ENCODE assay signal across 16 mouse cellular contexts in genomic region chr10:17272646-17273045, GRCm38 (mm10).
"Had no signal": no experiment of that assay in that cellular context is flagged by ENCODE, and none has a peak within 500 bp of the region (broad histone marks: within the 10 kb centered on the region; RNA-seq: fewer than 3 reads in every experiment).

No protein-coding gene starts in this region.

- H3K9me3 ChIP-seq: midbrain, embryonic 10.5 days; midbrain, embryonic 12.5 days; neural tube, embryonic 12.5 days; stomach, embryonic 15.5 days had no signal

- H3K36me3 ChIP-seq: midbrain, embryonic 10.5 days; midbrain, embryonic 12.5 days; neural tube, embryonic 12.5 days; stomach, embryonic 15.5 days had no signal

- H3K4me1 ChIP-seq: midbrain, embryonic 10.5 days; midbrain, embryonic 12.5 days; neural tube, embryonic 12.5 days; stomach, embryonic 15.5 days had no signal

- DNase-seq: lung, adult 18-20 months; lung, embryonic 14.5 days; lung, postnatal 10 days; lung, postnatal 4 days; midbrain, embryonic 14.5 days; right cerebral cortex, adult 18-20 months; right cerebral cortex, postnatal 25 days; right cerebral cortex, postnatal 4 days; thymus, adult 18-20 months; thymus, postnatal 14 days; thymus, postnatal 36 days had no signal

- H3K4me2 ChIP-seq: lung, embryonic 14.5 days; midbrain, embryonic 12.5 days; neural tube, embryonic 12.5 days; stomach, embryonic 15.5 days had no signal

- H3K27ac ChIP-seq: liver, embryonic 14.5 days; midbrain, embryonic 10.5 days; midbrain, embryonic 12.5 days; neural tube, embryonic 12.5 days; stomach, embryonic 15.5 days had no signal

- H3K9ac ChIP-seq: liver, embryonic 14.5 days; lung, embryonic 14.5 days; midbrain, embryonic 12.5 days; neural tube, embryonic 12.5 days; stomach, embryonic 15.5 days had no signal

- H3K4me3 ChIP-seq: midbrain, embryonic 10.5 days; midbrain, embryonic 12.5 days; neural tube, embryonic 12.5 days; stomach, embryonic 15.5 days had no signal

- H3K27me3 ChIP-seq: midbrain, embryonic 12.5 days; neural tube, embryonic 12.5 days; stomach, embryonic 15.5 days had no signal
